Mouse (Mus musculus) heart, embryonic 15.5 days (tissue): ENCODE results near the gene Crlf2. TPM values are rescaled to one million over a fixed set of nuclear protein-coding genes. Genes with fewer than 3 reads are reported as not detected.

ENCODE experiments used
- ATAC-seq: fragments of 200-750 bp; cut with Nextera tagmentation; replicated peaks from 2 replicates; pipeline ENCODE4 v1.8.0; 2017; ENCODE audit warnings: low read depth, moderate TSS enrichment; ENCODE audit not compliant: insufficient number of reproducible peaks, insufficient read depth, low FRiP score
- H3K27ac ChIP-seq: fragments of 300-500 bp; sonication (generic); 2 replicates; pipeline ENCODE4 v1.5.1; 2015; ENCODE audit warnings: mild to moderate bottlenecking, inconsistent platforms
- H3K27me3 ChIP-seq: fragments of 300-500 bp; sonication (generic); 2 replicates; pipeline ENCODE4 v1.6.1; 2015; ENCODE audit warnings: inconsistent platforms
- H3K36me3 ChIP-seq: fragments of 300-500 bp; sonication (generic); 2 replicates; pipeline ENCODE4 v1.6.1; 2015; ENCODE audit warnings: mild to moderate bottlenecking, inconsistent platforms
- H3K4me1 ChIP-seq: fragments of 300-500 bp; sonication (generic); replicated peaks from 2 replicates; pipeline ENCODE4 v1.6.1; 2015; ENCODE audit warnings: inconsistent platforms
- H3K4me2 ChIP-seq: fragments of 300-500 bp; sonication (generic); 2 replicates; pipeline ENCODE4 v1.6.1; 2015; ENCODE audit warnings: inconsistent platforms, mild to moderate bottlenecking, moderate library complexity
- H3K4me3 ChIP-seq: fragments of 300-500 bp; sonication (generic); 2 replicates; pipeline ENCODE4 v1.5.1; 2015; ENCODE audit warnings: mild to moderate bottlenecking, inconsistent platforms
- H3K9ac ChIP-seq: fragments of 300-500 bp; sonication (generic); 2 replicates; pipeline ENCODE4 v1.6.1; 2015; ENCODE audit warnings: mild to moderate bottlenecking, inconsistent platforms
- H3K9me3 ChIP-seq: fragments of 300-500 bp; sonication (generic); replicated peaks from 2 replicates; pipeline ENCODE4 v1.6.1; 2016; ENCODE audit warnings: inconsistent platforms
- WGBS: fragments of 180-500 bp; shearing (Covaris S2); methylation state at CpG from one replicate; pipeline ENCODE4 v1.1.7; 2015; ENCODE audit warnings: mixed read lengths; 5-methylcytosine and 5-hydroxymethylcytosine counted together
- polyA plus RNA-seq: library from polyadenylated mRNA; unstranded; fragments of >200 nt; fragmentation: Nextera tagmentation; extraction: Ambion mirVana; gene quantifications from 2 replicates; pipeline ENCODE4 v1.2.1, GENCODE M21; 2015

Crlf2 gene
- polyA plus RNA-seq, 1 experiment from 2014 or later: 8.0 TPM

GRCm38 (mm10) chr5:109547112-109547511, 11.7 kb downstream of the Crlf2 start:
- 65% methylated on average over 2 of the region's 2 CpGs for WGBS
- Histone ChIP-seq H3K4me1 (no peaks in the 10 kb centered on the region), H3K36me3 (no peaks in the 10 kb centered on the region), H3K9ac (no peak overlapping the region), H3K4me3 (no peak overlapping the region), H3K9me3 (peaks cover 6% of the 10 kb centered on the region; the same call in 1 of the 2 replicates), H3K4me2 (no peak overlapping the region), H3K27me3 (no peaks in the 10 kb centered on the region), H3K27ac (no peak overlapping the region)
- no peak for ATAC-seq

GRCm38 (mm10) chr5:109509679-109510078, 49.1 kb downstream of the Crlf2 start:
- H3K4me1 ChIP-seq: no peaks in the 10 kb centered on the region
- H3K27ac ChIP-seq: no peak overlapping the region
- no peak overlapping the region for H3K9ac ChIP-seq
- H3K4me3 ChIP-seq: no peak overlapping the region
- no peaks in the 10 kb centered on the region for H3K27me3 ChIP-seq
- no peaks in the 10 kb centered on the region for H3K9me3 ChIP-seq
- H3K4me2 ChIP-seq: no peak overlapping the region
- ATAC-seq: no peak
- no peaks in the 10 kb centered on the region for H3K36me3 ChIP-seq

- Histone ChIP-seq H3K4me3 (no peak overlapping the region), H3K27ac (no peak overlapping the region), H3K9me3 (no peaks in the 10 kb centered on the region), H3K4me1 (no peaks in the 10 kb centered on the region), H3K27me3 (no peaks in the 10 kb centered on the region), H3K9ac (no peak overlapping the region), H3K36me3 (no peaks in the 10 kb centered on the region), H3K4me2 (no peak overlapping the region)
- 3% methylated on average over 1 of the region's 1 CpGs for WGBS
- ATAC-seq: no peak
Measured at GRCm38 (mm10) chr5:109506729-109507128, 52.1 kb downstream of the Crlf2 start.

Other genes with a start within 250 kb of the Crlf2 start
- gene Vmn2r16, start 228.8 kb downstream of the Crlf2 start, polyA plus RNA-seq: not detected in 2 replicates
- gene Vmn2r17, start 139.3 kb downstream of the Crlf2 start, polyA plus RNA-seq: not detected in 2 replicates
- gene 5430403G16Rik, start 132.0 kb upstream of the Crlf2 start, polyA plus RNA-seq: 0.78 and 1.1 TPM in 2 replicates
- 3.8 and 4.2 TPM in 2 replicates for gene 4930522L14Rik, start 192.9 kb upstream of the Crlf2 start, polyA plus RNA-seq